Mouse (Mus musculus): ENCODE results near the gene Tmem147.

DNA sequence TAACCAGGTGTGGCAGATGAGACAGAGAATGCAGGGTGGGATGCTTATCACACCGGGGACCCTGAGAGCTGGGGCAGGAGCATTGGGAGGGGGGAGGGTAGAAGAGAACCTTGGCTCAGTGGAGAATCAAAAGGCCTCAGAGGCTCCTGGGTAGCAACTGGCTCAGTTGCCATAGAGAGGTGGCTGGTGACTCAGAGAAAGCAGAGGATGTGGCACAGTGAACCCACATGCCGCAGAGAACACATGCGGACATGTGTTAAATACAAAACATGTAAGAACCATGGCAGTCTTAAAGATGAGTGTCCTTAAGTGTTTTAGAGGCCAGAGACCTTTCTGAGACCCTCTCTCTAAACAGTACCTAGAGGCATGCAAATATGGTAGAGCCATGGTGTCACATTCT is 6.9 kb upstream of the Tmem147 start:
- TF ChIP-seq CTCF (IDR thresholded peaks at IDR 0.05; ENCODE audit: borderline replicate concordance, control insufficient read depth, extremely low read depth, insufficient read depth, low read length, poor library complexity) (no peak), POLR2A (IDR thresholded peaks at IDR 0.05; ENCODE audit: control insufficient read depth, extremely low read depth, insufficient read depth, low read length, poor library complexity) (no peak)

Measured in thymus, adult 2 months (tissue).